In the genomic region with DNA sequence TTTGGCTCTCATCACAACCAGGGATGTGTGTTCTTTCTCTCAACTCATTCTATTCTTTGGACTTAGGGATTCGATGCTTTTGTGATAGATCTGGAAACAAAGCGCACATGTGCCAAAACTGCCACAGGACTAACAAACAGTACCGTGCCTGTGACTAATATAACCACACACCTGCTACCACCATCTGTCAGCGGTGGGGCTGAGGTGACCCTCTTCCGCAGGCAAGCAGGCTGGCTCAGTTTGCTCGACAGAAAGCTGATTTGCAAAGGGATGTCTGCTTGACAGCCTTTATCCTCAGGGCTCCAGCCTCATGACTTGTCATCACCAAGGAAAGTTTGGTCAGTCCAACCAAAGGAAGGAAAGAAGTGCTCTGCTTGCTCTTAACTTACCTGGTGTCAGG, we compare ENCODE assay signal across 16 mouse cellular contexts.
DNase-seq lines count a peak whose midpoint lies in the region; ATAC-seq and TF ChIP-seq lines count a peak whose summit lies in the region.
"Had no signal": no experiment of that assay in that cellular context is flagged by ENCODE, and none has a peak within 500 bp of the region (broad histone marks: within the 10 kb centered on the region; RNA-seq: fewer than 3 reads in every experiment).

No protein-coding gene starts in this region.

- H3K36me3 ChIP-seq in forebrain, embryonic 13.5 days (ENCODE audit: poor library complexity, severe bottlenecking): no peaks in the 10 kb centered on the region
- H3K36me3 ChIP-seq in forebrain, embryonic 11.5 days (ENCODE audit: control insufficient read depth, insufficient read depth, low read length): no peaks in the 10 kb centered on the region
- H3K36me3 ChIP-seq in forebrain, postnatal 0 days (ENCODE audit: insufficient read depth): no peaks in the 10 kb centered on the region

- H3K27ac ChIP-seq in forebrain, embryonic 13.5 days: no peak overlapping the region
- no peak overlapping the region for H3K27ac ChIP-seq in forebrain, embryonic 11.5 days (ENCODE audit: low read depth, low read length)
- H3K27ac ChIP-seq in forebrain, postnatal 0 days (ENCODE audit: low read depth, low read length): no peak overlapping the region

- no peaks in the 10 kb centered on the region for H3K9me3 ChIP-seq in forebrain, embryonic 13.5 days (replicated peaks)
- no peaks in the 10 kb centered on the region for H3K9me3 ChIP-seq in forebrain, embryonic 11.5 days (ENCODE audit: control insufficient read depth, low read length)
- no peaks in the 10 kb centered on the region for H3K9me3 ChIP-seq in forebrain, postnatal 0 days (ENCODE audit: low read length)

- H3K4me2 ChIP-seq in forebrain, embryonic 13.5 days: no peak overlapping the region
- no peak overlapping the region for H3K4me2 ChIP-seq in forebrain, embryonic 11.5 days (ENCODE audit: low read depth, low read length, severe bottlenecking)
- H3K4me2 ChIP-seq in forebrain, postnatal 0 days (ENCODE audit: low read depth): no peak overlapping the region
- H3K4me2 ChIP-seq: lung, embryonic 14.5 days had no signal

- DNase-seq in forebrain, embryonic 11.5 days (ENCODE audit: low spot score): no peak
- DNase-seq in A20 (ENCODE audit: low read depth, low spot score): peak; percentile 87
- peak; percentile 85 for DNase-seq in cerebellum, adult 8-10 months
- DNase-seq in forebrain, postnatal 0 days: no peak
- DNase-seq in adrenal gland, adult (ENCODE audit: inconsistent age in 2 of 2, low spot score in 1 of 2): no peak
- no peak for DNase-seq in embryo, embryonic 10 days (ENCODE audit: low spot score)
- no peak for DNase-seq in urinary bladder, adult 18-20 months (ENCODE audit: low spot score in 2 of 2)
- DNase-seq: adrenal gland, adult 2 months; heart, postnatal 10 days; kidney, postnatal 14 days; spleen, adult 18-20 months; thymus, postnatal 25 days had no signal

- WGBS in forebrain, embryonic 13.5 days: 63% methylated on average over 6 of the region's 6 CpGs
- 76% methylated on average over 6 of the region's 6 CpGs for WGBS in forebrain, embryonic 11.5 days
- 37% methylated on average over 6 of the region's 6 CpGs for WGBS in forebrain, postnatal 0 days

- no peak overlapping the region for H3K4me3 ChIP-seq in forebrain, embryonic 13.5 days
- no peak overlapping the region for H3K4me3 ChIP-seq in forebrain, embryonic 11.5 days (ENCODE audit: low read depth, low read length)
- no peak overlapping the region for H3K4me3 ChIP-seq in forebrain, postnatal 0 days (ENCODE audit: low read depth, low read length)
- H3K4me3 ChIP-seq: erythroblast, embryonic 14.5 days had no signal

- H3K9ac ChIP-seq in forebrain, embryonic 13.5 days: no peak overlapping the region
- no peak overlapping the region for H3K9ac ChIP-seq in forebrain, embryonic 11.5 days (ENCODE audit: low read length)
- H3K9ac ChIP-seq in forebrain, postnatal 0 days: no peak overlapping the region
- H3K9ac ChIP-seq: lung, embryonic 14.5 days had no signal

- H3K4me1 ChIP-seq in forebrain, embryonic 13.5 days: peaks cover 16% of the 10 kb centered on the region
- no peaks in the 10 kb centered on the region for H3K4me1 ChIP-seq in forebrain, embryonic 11.5 days (replicated peaks; ENCODE audit: control insufficient read depth, insufficient read depth, low read length)
- H3K4me1 ChIP-seq in forebrain, postnatal 0 days (ENCODE audit: insufficient read depth): no peaks in the 10 kb centered on the region

- TF ChIP-seq CTCF in forebrain, postnatal 0 days (IDR thresholded peaks at IDR 0.05; ENCODE audit: low read depth): no peak

- ATAC-seq in forebrain, embryonic 13.5 days: peak; percentile 74
- no peak for ATAC-seq in forebrain, embryonic 11.5 days (replicated peaks; ENCODE audit: low FRiP score)
- peak; percentile 25; the same call in 1 of the 2 replicates for ATAC-seq in forebrain, postnatal 0 days
- ATAC-seq: intestine, embryonic 16.5 days had no signal

- H3K27me3 ChIP-seq in forebrain, embryonic 13.5 days: no peaks in the 10 kb centered on the region
- H3K27me3 ChIP-seq in forebrain, embryonic 11.5 days (ENCODE audit: control insufficient read depth, insufficient read depth, low read length): no peaks in the 10 kb centered on the region
- H3K27me3 ChIP-seq in forebrain, postnatal 0 days (ENCODE audit: insufficient read depth, low read length): no peaks in the 10 kb centered on the region

Comparison
In these comparisons a context has a peak if more than half of its experiments do, and no peak if none do; other contexts are left out.
1. DNase-seq: peak in A20 (single experiment) and cerebellum, adult 8-10 months (single experiment); none in forebrain, embryonic 11.5 days (single experiment), forebrain, postnatal 0 days (single experiment), adrenal gland, adult (0 of 2), embryo, embryonic 10 days (single experiment) and urinary bladder, adult 18-20 months (0 of 2).